Mouse (Mus musculus) thymus, postnatal 10 days (tissue): Measurements from ENCODE around the gene Cenpb.

Experiments
- DNase-seq, 2 experiments: peaks; one replicate each; pipeline ENCODE4 v3.0.0; 2021; ENCODE audit warnings: low spot score in 2 of 2

Cenpb gene

DNA sequence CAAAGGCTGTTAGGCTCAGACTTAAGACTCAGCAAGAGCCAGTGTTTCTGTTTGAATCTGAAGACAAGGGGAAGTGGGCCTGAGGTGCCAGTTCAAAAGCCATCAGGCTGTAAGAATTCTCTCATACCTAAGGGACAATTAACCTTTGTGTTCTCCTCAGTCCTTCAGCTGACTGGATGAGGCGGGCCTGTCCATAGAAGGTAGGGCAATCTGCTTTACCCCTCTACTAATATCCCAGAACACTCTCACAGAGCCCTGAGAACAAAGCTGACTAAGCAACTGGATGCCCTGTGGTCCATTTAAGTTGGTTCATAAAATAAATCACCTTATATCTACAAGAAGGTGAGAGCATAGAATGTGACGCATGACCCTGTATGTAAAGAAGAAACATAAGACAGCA, 13.7 kb downstream of the Cenpb start:
- DNase-seq, result no peak

GRCm38 (mm10) chr2:131163924-131164323, 15.9 kb downstream of the Cenpb start:
- DNase-seq, result no peak

DNA sequence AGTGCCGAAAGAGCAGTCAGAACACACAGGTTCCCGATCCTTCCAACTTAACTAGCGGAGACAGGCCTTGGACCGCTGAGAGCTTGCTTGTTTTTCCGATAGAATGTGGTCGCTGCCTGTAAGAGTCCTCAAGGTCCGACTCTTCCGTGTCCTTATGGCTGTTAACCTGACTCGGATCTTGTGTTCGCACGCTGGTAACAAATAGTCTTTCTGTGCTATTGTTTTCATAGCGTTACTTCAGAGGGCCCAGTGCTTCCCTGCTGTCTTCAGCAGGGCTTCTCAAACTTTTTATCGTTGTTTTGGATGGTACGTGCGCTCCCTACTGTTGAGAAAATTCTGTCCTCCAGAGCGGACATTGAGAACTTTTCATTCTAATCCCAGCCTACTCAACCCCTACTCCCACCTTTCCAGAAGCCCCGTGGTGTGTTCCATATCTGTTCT, 19.2 kb downstream of the Cenpb start:
- DNase-seq, result no peak

GRCm38 (mm10) chr2:131159938-131160581, 19.8 kb downstream of the Cenpb start, which contains the start of gene 1700037H04Rik:
1700037H04Rik (minus strand) TSS chr2:131160081.
- DNase-seq, result peak; percentile 94

GRCm38 (mm10) chr2:131159491-131159910, 20.4 kb downstream of the Cenpb start:
- DNase-seq, result no peak

DNA sequence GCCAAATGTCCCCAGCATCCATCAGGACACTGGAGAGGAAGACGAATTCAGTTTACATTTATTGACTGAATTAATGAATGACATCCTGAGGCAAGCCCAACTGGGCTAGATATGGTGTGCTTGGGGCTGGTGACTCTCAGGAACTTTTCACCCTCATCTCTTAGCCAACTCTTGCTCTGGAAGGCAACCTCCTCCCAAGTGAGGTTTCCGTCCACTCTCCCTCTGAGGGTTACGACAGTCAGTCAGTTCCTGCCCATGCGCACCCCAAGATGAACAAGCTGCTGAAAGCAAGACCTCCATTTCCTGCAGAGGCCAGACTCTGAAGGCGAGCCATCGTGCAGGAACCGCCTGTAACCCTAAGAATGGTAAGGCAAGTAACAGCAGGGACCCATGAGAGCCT, 22.9 kb downstream of the Cenpb start:
- no peak for DNase-seq

GRCm38 (mm10) chr2:131154036-131154435, 25.8 kb downstream of the Cenpb start:
- no peak for DNase-seq

GRCm38 (mm10) chr2:131152166-131152730, 27.6 kb downstream of the Cenpb start:
- no peak for DNase-seq

DNA sequence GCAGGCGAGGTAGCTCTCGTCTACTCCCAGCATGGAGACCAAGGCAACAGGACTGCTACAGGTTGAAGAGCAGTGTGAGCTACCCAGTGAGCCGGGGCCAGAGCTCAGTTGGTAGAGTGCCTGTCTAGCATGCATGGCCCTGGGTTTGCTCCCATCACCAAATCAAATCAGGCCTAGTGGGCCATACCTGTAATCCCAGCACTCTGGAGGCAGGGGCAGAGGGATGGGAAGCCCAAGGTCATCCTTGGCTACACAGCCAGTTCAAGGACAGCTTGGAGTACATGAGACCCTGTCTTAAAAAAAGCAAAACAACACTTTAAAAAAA, 30.7 kb downstream of the Cenpb start:
- DNase-seq, result no peak

GRCm38 (mm10) chr2:131148353-131149253, 31.3 kb downstream of the Cenpb start:
- DNase-seq, result no peak

DNA sequence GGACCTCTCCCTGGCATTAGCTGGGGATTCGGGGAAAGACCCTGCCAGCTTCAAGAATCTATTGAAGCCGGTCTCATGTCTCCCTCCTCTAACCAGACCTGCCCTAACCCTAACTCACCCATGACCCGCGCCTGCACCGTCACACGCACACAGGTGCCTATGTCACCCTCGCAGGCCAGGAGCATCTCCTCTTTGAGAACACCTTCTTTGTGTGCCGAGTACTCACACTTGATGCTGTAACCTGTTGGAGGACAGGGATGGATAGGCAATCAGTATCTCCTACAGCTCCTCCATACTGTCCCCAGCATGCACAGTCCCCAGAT, 32.9 kb downstream of the Cenpb start:
- DNase-seq, result no peak

GRCm38 (mm10) chr2:131146193-131147042, 33.4 kb downstream of the Cenpb start:
- no peak for DNase-seq

DNA sequence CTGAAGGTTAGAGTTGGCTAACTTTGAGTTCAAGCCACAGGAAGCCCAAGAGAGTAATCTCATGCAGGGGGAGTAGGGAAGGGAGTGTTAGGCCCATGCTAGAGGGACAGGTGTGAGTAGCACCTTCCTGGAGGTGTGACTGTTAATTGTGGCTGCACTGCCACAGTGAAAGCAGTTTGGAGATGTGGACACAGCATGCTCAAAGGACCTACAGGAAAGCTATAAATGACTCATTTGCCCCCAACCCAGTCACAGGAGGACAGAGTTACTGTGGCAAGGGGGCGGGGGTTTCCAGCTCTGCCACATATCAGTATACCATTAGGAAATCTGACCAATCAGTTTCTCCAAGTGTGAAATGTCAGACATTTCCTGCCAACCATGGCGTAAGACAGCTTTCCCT, 34.3 kb downstream of the Cenpb start:
- DNase-seq, result no peak

GRCm38 (mm10) chr2:131145121-131145520, 34.7 kb downstream of the Cenpb start:
- no peak for DNase-seq

DNA sequence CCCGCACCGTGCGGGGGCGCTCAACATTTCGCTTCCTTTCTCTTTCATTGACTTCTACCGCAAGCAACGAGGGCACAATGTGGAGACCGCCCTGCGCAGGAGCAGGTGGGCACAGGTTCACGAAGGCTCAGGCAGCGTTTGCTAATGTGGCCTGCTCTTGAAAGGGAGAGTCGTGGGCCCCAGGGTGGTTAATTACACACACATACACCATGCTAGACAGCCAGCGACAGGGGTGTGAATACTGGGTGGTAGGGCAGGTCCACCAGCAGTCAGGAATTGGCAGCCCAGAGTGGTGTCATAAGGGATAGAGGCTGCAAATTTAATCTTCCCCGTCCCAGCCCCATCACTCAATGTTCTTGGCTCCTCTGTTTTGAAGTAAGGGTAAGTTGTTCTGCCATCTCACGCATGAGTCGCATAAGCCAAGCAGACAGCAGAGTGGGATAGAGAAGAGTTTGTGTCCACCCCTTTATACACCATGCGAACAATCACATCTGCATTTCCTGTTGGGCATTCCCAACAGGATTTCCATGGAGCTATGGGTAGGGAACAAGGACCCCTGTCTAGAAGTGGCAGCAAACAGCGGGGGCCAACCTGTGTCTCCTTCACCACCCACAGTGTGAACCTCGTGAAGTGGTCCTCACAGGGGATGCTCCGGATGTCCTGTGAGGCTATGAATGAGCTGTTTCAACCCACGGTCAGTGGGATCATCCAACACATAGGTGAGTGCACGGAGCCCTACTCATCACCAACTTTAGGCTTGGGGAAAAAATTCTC, 36.7 kb downstream of the Cenpb start:
- DNase-seq, result no peak

- DNase-seq, result peak; percentile 59 to 72
These were observed 37.3 kb downstream of the Cenpb start for GRCm38 (mm10) chr2:131142592-131142991.

- DNase-seq, result no peak
These were observed 38.4 kb downstream of the Cenpb start for GRCm38 (mm10) chr2:131141336-131141986.

GRCm38 (mm10) chr2:131140533-131140905, 39.3 kb downstream of the Cenpb start:
- no peak for DNase-seq

DNA sequence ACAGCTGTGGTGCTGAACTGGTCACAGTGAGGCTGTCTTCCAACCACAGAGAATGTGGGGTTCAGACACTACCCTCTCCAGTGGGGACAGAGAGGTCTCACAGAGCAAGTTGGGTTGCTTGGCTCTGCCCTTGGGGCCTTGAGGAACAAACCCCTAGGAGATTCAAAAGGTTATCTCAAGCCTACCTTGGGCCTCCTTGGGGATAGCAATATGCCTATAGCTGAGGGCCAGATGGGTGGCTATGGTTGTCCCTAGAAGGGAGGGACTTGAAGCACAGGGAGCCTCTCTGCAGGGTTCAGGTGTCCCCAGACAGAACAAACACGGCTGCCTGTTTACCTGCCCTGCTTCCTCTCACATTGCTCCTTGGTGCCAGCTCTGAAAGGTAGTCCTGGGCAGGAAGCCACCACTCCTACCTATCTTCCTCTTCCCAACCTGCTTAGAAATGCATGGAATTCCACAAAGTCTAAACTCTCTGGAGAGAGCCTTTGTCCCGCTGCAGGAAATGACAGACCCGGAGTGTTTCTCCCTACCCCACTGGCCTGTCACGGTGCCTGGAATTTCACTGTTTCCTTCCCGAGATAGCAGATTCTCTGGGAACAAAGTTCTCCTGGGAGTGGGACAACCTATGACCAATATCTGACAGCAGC, 39.9 kb downstream of the Cenpb start:
- no peak for DNase-seq

- DNase-seq, result no peak
These were observed 40.6 kb downstream of the Cenpb start for GRCm38 (mm10) chr2:131139287-131139686.
